Mouse (Mus musculus) MEL (cell line): ENCODE measurements at regions not wholly inside any gene's neighbourhood (a gene's known extent, or its start where the extent isn't known, plus 50 kb on each side); places are given as distances from the start of the nearest gene placed in this dataset.

Experiments used
- CTCF ChIP-seq, 3 experiments: IDR thresholded peaks in 2 of 3; conservative IDR thresholded peaks in 1 of 3; 2 replicates each; pipeline ENCODE4 v1.5.1; 2011 to 2012; ENCODE audit warnings: low read length in 3 of 3, low read depth in 2 of 3, mild to moderate bottlenecking in 2 of 3, improper control_type of control experiment in 1 of 3, inconsistent platforms in 1 of 3, mixed read lengths in 1 of 3, moderate library complexity in 1 of 3; ENCODE audit not compliant: control insufficient read depth in 1 of 3, insufficient read depth in 1 of 3, poor library complexity in 1 of 3, severe bottlenecking in 1 of 3
- POLR2A ChIP-seq, 2 experiments: IDR thresholded peaks; 2 replicates each; pipeline ENCODE4 v1.6.1; 2011 to 2012; ENCODE audit warnings: low read length in 2 of 2, mild to moderate bottlenecking in 2 of 2, control low read depth in 1 of 2, improper control_type of control experiment in 1 of 2, low read depth in 1 of 2, moderate library complexity in 1 of 2; ENCODE audit not compliant: control insufficient read depth in 1 of 2, insufficient read depth in 1 of 2, poor library complexity in 1 of 2
- SMC3 ChIP-seq: IDR thresholded peaks from 2 replicates; pipeline ENCODE4 v1.6.1; 2011; ENCODE audit warnings: low read depth, low read length, improper control_type of control experiment
- TCF12 ChIP-seq: IDR thresholded peaks from 2 replicates; pipeline ENCODE4 v1.6.1; 2014; ENCODE audit warnings: low read depth, mild to moderate bottlenecking, inconsistent platforms, low read length, improper control_type of control experiment, moderate library complexity
- USF1 ChIP-seq: IDR thresholded peaks from 2 replicates; pipeline ENCODE4 v1.6.1; 2014; ENCODE audit warnings: low read depth, mild to moderate bottlenecking, inconsistent platforms, low read length, improper control_type of control experiment, moderate library complexity

- no peak for TF ChIP-seq SMC3
- no peak for TF ChIP-seq CTCF (IDR thresholded peaks at IDR 0.05 in 2 of 3, conservative IDR thresholded peaks at IDR 0.05 in 1 of 3; ENCODE audit: control insufficient read depth in 1 of 3, insufficient read depth in 1 of 3, low read depth in 2 of 3, low read length in 3 of 3, poor library complexity in 1 of 3, severe bottlenecking in 1 of 3)
- no peak for TF ChIP-seq TCF12
- no peak for TF ChIP-seq POLR2A (IDR thresholded peaks at IDR 0.05; ENCODE audit: control insufficient read depth in 1 of 2, insufficient read depth in 1 of 2, low read depth in 1 of 2, low read length in 2 of 2, poor library complexity in 1 of 2)
- no peak for TF ChIP-seq USF1
Measured at GRCm38 (mm10) chr14:85160396-85160795, 717.0 kb downstream of the Pcdh17 start.
